Mouse (Mus musculus) fat pad, adult 2 months (tissue): ENCODE data around the gene Cd5.

Experiments
- DNase-seq: peaks from one replicate; pipeline ENCODE4 v3.0.0-alpha.2; 2011; ENCODE audit warnings: low read depth, low spot score; ENCODE audit errors: extremely low read depth

The Cd5 gene

DNA sequence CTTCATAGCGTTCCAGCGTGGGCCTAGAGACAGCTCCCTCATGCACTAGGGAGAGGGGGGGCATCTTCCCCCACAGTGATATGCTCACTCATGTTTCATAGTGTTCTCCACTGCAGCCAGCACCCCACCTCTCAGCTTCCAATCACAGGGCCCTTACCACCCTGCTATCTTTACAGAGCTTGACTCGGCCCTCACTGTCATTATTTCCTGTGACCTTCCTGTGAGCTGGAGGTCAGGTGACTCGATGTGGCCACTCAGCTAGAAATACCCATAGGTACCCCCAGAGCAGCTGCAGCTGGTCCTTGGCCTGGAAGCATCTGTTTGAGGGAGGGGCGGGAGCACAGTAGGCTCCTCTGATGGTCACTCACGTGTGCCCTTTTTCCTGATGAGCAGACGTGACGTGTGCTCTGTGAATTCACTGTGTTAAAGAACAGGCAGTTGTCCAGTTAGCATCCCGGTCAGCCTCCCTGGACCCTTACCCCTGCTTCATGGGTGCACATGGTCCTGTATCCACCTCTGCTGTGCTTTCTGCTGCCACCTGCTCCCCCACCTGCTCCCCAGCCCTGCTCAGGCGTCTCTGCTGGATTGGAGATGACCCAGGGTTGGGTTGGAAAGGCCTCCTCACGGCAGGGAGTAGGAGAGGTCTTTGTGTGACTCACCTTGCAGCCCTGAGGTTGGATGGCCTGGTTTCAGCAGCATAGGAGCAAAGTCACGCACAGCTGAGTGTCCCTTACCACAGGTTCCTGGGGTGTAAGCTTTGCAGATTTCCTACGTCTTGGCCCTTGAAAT is 31.5 kb downstream of the Cd5 start:
- no peak for DNase-seq

DNA sequence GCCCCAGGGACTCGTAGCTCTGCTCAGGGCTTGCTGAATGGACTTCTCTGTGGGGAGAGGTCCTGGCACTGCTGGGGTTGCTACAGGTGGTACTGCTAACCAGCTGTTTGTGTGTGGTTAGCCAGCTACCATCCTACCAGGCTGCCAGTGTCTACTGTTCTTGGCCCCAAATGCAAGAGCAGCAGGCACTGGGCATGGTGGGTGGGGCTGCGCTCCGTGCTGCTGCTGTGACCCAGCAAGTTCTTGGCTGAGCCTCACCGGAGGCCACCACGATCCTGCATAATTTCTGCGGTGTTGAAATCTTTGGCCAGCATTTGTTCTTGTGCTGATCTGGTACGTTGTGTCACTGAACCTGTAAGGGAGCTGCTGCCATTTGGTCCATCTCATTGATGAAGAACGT is 35.3 kb downstream of the Cd5 start:
- peak; percentile 80 for DNase-seq

DNA sequence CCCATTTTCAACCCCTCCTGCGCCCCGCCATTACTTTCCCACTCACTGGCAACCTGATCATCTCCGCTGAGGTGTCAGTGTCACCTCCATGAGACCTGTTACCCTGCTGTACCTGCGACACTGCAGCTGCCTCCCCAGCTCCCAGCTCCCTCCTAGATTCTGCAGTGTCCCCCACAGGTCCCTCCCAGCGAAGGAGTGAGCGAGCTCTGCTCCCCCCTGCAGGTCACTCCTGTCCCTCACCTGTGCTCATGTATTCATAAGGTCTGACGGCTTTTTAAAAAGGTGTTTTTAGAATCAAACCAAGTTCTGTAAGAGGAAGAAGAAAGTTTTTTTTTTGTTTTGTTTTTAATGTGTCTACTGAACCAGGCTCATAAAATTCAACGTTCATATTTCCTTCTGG is 36.7 kb downstream of the Cd5 start:
- DNase-seq: no peak

DNA sequence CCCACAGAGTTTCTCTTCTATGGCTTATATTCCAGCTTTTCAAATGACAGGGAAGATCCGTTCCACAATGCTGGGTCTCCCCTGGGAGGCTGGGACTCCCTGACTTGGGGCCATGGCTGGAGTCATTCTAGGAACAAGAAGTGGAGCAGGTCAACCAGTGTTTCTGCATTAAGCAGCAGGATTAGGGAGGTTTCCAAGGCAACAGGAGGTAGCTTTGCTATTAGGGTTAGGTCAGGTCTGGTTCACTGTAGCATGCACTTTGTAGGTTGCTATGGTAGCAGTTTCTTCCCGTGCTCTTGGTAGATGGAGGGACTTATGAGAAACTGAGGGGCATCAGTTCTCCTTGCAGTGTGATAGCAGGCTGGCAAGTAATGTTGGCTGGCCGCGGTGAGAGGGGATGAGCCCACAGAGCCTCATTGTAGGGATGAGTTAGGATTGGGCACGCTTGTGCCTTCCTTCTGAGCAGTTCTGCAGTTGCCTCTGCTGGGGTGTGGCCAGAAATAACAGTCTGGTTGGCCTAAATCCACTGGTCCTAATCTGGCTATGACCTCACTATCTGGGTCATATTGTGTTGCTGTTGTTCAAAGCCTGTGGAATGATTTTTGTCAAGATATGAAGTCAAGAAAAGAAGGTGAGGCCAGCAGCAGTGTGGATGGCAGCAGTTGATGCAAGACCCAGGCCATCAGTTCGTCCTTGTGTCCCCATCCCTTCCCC is 37.6 kb downstream of the Cd5 start:
- no peak for DNase-seq

DNA sequence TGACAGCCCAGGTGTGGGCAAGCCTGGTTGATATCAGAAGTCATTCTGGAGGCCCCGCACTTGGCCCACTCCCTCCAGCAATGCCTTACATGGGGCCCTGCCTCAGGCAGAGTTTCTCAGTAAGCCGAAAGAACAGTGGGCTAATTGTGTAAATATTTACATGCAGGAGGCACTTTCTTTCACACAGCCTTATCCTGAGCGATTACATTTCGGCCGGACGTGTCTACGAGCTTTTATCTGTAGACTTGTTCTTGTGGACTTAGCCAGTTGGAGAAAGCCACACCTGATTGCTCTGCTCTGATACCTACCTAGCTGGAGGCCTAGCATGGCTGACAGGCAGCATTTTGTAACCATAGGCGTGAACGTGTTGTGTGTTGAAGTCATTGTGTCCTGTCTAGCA is 39.0 kb downstream of the Cd5 start:
- no peak for DNase-seq

DNA sequence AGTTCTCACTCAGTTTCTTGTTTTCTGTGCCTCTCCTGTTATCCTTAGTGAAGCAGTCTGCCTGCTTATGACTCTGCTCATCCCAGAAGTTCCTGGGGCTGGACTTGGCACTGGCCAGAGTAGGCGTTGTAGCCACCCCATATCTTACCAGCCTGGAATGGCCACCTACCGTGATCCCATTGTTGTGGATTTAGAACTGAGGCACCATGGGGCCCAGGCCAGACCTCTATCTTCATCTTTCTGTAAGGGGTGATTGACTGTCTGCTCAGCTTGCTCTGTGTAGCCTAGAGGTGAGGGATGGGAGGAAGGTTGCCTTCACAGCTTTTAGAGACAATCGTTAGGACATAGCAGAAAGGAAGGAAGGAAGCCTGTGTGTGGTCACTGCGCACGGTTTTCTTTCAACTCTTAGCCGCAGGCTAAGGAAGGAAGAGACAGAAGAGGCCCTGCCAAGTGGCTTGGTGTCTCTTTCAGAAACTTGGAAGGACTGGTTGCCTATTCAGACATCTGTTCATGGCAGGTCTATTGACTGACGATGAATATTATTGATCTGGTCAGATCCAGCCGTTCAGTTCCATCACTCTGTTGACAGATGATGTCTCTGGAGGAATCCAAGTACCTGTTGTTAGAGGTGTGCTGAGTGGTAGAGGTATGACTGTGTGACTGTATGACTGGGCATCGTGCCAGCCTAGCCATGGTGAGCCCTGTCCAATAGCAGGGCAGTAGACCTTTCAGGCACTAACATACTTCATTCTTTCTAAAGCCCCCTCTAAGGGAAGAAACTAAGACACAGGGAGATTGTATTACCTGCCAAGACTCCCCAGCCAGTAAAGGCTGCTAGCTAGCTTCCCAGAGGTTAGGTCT is 40.4 kb downstream of the Cd5 start:
- no peak for DNase-seq

DNA sequence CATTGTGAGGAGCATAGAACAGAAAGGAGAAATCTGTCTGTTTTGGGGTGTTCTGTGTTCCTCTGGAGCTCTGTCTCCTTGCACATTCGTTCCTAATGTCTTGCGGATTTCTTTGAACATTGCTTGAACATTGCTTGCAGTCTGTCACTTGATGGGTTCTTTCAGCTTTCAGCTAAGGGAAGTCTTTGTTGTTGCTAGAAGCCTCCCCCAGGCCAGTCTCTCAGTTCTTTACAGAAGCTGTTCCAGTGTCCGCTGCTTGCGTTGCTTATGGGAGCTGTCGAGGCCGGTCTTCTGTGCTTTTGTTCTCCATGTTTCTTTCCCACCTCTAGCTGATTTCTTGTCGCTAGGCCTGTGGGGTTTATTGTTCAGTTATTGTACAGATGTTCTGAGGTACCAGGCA is 43.0 kb downstream of the Cd5 start:
- no peak for DNase-seq

DNA sequence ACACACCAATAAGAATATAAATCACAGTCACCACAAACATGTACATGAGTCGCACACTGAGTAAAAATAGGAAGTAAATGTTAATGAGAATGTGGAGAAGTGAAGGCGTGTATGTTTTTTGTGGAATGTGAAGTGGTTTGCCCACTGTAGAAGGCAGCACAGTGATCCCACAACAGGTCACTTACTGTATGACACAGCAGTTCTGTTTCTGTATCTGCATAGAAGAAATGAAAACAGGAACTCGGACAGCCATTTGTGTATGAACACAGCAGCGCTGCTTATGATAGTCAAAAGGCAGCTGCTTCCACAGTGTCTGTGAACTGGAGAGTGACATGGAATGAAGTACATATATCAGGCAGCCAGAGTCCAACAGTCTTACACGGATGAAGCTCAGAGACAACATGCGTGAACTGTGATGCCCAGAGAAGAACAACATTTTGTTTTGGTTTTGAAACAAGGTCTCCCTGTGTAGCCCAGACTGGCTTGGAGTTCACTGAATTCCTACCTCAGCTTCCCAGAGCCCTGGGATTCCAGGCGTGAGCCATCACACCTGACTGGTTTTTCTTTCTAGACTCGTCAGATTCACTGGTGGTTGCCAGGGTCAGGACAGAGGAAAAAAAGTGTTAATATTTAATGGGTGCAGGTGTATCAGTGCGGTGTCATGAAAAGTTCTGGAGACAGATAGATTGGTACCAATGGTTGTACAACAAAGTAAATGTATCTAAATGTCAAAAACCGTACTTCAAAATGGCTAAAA is 44.7 kb downstream of the Cd5 start:
- DNase-seq: no peak

DNA sequence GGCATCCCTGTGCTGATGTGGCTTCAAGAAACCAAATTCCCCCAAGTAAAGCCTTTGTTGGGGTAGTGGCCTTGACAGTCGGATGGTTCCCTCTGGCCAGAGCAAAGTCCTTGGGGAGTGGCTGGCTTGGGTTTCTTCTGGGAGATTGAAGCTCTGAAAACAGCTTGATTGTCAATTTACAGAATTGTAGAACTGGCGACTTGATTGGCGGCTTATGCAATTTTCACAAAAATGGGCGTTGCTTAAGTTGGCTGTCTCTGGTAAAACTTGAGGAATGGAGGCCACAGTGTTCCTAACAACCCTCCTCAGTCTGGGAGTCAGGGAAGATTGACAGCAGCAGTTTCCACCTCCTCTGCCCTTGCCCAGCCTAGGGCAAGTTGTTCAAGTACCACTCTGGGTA is 46.4 kb downstream of the Cd5 start:
- DNase-seq: no peak

DNA sequence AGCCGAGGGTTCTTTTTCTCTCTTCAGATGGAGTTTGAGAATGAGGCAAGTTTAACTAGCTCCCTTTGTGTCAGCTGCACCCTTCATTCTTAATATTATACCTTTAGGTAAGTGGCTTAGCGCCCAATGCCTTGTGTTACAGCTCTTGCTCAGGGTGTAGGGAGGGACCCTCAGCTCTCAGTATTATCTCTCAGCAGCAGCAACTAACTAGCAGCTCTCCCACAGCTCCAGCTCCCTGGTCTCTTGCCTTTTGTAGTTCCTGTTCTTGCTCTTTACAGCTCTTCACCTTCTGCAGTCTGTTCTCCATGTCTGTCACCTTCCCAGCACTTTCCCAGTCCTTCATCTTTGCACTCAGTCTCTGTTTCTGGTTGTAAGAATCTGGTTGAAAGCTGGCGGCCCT is 47.1 kb downstream of the Cd5 start:
- DNase-seq: no peak

DNA sequence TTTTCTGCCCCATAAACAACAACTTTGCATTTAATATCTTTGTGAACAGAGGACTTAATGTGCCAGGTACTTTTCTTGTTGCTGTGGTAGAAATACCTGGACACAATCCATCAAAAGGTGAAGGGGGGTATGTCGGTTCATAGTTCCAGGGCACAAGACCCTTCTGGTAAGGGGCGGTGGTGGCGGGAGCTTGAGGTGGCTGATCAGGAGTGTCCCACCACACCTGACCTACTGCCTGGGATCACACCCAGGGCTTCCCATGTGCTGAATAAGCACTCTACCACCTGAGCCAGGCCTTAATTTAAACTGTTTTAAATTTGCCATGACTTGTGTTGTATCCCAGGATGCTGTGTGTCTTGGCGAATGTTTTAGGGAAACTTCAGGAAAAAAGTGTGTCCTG is 47.7 kb downstream of the Cd5 start:
- DNase-seq: no peak

DNA sequence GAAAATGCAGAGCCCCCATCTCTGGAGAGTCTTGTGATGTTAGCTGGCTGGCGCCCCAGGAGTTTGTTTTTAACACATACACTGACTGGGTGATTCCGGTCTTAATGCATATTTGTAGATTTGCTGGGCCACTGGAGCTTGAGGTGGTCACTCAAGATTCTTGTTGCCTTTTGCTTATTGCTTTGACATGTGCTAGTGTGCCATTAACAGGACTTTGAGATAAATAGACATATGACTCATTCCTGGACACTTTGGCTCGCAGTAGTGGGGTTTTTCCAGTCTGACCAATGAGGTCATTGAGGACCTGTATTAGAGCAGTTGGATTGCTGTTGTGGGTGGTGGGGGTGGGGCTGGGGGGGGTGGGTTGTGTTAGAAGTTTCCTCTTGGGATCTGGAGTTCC is 48.5 kb downstream of the Cd5 start:
- DNase-seq: no peak

DNA sequence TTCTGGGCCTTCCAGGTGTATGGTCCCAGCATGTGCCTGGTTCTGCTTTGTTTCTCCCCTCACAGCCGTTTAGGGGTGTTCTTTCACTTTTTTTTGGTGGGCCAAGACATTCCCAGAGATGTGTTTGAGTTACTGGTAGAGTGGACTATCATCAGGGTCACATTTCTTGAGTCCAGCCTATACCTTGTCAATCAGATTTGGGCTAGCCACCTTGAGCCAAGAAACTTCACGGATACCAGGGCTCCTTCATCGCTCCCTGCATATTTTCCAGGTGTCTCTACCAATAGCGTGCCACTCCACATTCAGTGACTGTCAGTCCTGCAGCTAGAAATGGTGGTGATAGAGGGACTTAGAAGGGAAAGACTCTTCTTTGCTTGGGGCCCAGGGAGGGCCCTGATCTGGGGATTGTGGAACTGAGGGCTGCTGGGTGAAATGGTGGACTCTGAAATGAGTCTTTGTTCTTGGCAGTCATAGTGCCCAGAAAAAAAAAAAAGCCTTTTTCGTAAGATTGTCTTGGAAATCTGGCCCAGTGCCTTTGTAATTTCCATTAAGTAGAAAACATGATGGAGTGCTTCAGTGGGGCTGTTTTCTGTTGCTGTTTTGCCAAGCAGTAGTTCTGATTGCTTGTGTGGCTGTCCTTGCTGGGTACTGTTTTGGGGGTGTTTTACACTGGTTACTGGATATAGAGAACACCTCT is 49.2 kb downstream of the Cd5 start:
- DNase-seq: no peak

DNA sequence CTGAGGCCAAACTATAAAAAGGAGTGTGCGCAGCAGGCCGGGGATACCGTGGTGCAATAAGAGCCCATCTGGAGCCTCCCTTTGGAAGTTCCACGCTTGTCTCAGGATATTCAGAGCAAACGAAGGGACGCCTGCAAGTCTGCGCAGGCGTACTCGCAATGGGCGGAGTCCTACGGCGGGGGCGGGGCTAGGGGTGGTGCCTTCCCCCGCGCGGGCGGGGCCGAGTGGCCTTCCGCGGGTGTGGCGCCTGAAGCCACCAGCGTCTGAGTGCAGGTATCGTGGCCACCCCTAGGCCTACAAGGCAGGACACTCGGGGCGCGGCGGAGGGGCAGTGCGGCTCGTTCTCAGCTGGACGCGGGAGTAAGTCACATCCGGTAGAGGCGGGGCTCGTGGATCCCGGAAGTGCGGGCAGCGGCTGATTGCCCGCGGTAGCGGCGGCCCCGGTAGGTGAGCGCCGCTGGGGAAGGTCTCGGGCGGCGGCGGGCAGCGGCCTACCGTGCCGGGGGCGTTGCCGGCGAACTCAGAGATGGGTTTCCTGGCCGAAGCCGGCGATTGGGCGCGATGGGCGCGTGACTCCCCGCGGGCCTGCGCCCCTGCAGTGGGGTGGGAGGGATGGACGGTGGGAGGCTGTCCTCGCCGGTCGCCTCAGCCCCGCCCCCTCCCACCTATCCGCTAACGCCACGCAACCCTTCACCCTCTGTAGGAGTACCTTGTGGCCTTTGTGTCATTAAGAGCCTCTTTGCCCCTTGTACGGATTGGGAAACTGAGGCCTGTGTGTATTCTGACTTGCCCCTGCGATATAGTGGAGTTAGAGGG is 50.1 kb downstream of the Cd5 start, which contains the start of gene Vps37c:
TSS of gene Vps37c (plus strand) at position 199 of the 816 bp plus-strand sequence.
- DNase-seq: no peak

DNA sequence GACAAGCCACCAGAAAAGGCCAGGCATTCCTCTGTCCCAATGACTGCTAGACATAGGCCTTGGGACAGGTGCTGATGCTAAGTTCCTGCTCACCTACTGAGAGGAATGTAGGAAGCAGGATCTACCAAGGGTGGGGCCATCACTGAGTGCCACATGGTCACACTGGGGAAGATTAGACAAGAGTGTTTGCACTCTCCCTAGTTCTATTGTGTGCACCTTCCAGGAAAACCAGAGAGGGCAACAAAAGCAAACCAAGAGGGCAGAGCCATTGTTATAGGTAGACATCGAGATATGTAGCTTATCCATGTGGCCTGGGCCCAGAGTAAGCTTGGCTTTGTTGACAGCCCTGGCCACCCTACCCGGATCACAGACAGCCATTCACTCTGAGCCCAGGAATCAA is 53.1 kb downstream of the Cd5 start:
- no peak for DNase-seq

DNA sequence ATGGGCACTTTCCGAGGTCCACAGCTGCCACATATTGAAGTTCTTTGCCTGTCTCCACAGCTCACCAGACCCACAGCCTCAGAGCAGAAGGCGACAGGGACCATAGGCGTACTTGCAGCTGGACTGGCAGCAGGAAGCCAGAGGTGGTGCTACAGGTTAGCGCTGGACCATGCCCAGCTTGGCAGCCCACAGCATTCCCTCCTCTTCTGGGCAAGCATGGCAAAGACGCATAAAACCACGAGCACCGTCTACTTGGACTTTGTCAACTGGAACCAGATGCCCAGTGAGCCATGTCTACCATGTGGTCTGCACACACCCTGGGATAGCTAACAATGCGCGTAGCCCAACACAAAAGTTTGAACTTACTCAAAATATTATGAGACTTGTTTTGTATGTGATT is 53.7 kb downstream of the Cd5 start:
- DNase-seq: no peak

DNA sequence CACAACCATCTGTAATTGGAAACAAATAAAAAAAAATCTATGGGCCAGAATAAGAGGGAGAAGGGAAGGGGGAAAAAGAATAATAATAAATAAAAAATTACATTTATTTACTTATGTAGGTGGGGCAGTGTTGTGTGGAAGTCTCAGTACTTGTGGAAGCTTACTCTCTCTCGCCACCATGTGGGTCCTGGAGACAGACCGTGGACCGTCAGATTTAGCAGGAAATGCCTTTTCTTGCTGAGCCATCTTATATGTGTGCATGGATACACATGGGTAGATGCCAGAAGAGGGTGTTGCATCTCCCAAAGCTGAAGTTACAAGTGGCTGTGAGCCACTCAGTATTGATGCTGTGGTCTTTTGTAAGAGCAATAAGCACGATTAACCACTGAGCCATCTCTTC is 57.2 kb downstream of the Cd5 start:
- no peak for DNase-seq

DNA sequence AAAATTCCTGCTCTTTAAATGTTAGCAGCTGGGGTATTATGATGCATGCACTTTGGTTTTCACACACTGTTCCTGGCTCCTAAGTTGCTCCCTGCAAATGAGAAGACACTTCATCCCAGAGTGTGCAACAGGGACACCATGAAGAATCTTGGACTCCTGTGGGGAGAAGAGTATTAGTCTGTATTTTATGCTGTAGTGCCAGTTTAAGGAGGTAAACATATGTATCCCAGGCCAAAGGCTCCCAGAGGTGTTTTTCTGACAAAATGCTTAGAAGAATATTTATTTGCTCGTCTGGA is 60.1 kb downstream of the Cd5 start:
- no peak for DNase-seq

DNA sequence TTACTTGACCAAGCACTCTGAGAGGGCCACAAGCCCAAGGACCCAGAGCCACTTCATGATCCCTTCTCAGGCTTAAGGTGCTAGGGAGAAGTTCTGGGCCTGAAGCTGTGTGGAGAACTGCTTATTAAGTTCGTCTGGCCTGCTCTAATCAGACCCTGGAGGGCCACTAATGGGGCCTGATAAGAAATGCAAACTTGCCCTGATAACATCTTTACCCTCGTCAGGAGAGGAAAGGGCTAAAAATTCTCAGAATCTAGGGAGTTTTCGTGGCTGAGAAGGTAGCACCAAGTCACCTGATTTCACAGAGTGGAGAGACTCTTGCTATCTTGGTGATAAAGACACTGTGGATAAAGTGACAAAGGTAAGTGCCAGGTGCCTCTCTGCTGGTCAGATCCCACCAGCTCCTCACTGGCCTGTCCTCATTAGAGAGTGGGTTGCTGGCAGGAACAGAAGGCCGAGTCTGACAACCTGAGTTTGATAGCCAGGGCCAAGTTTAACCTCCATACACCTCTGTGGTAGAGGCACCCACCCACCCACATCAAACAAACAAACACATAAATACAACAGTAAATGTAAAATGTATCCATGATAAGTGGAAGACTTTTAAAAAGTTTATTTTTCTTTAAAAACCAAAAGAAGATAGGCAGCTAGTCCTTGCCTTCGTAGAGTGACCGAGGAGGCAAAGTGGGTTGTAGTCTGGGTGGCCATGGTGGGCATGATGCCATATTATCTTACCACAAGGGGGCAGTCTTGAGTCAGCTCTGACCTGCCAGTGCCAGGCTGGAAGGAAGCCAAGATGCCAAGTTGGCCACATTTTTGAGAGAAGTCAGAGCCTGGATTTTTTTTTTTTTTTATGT is 60.7 kb downstream of the Cd5 start, which contains the start of gene Pga5:
TSS of gene Pga5 (minus strand) at position 157 of the 857 bp plus-strand sequence.
- no peak for DNase-seq
